Mouse (Mus musculus) cerebellum, adult 2 months (tissue): ENCODE data around the gene Psen2.

Experiments used
- CTCF ChIP-seq: fragments of 200-500 bp; IDR thresholded peaks from 2 replicates; pipeline ENCODE4 v1.5.1; 2011; ENCODE audit warnings: low read depth, mild to moderate bottlenecking, control low read depth, low read length, moderate library complexity, borderline replicate concordance; ENCODE audit not compliant: insufficient read depth
- POLR2A ChIP-seq: fragments of 200-500 bp; IDR thresholded peaks from 2 replicates; pipeline ENCODE4 v1.6.1; 2011; ENCODE audit warnings: low read length, control low read depth, borderline replicate concordance; ENCODE audit not compliant: insufficient read depth

DNA sequence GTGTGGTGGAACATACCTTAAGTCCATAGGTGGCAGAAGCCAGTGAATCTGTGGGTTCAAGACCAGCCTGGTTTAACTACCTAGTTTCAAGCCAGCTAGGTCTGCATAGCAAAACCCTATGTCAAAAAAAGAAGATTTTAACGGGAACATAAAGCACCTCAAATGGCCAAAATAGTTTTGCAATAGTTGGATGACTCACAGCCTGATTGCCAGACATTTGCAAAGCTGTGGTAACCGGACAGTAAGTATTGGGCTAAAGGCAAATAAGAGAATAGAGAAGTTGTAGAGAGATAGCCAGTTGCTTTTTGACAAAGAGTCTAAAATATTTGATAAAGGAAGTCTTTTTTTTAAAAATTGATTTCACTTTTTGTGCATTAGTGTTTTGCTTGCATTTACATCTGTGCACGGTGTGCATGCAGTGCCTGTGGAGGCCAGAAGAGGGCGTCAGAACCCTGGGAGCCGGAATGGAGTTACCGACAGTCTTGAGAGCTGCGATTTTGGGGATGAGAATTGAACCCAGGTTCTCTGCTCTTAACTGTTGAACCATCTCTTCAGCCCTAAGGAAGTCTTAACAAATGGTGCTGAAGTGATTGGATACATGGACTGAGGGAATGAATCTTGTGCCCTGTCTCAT lies at the start of gene Psen2:
- TF ChIP-seq CTCF: peak; percentile 41; the same call in 1 of the 2 replicates
- TF ChIP-seq POLR2A: no peak
